Mouse (Mus musculus) limb, embryonic 12.5 days (tissue): ENCODE measurements around the gene Trim9. TPM values are rescaled to one million over a fixed set of nuclear protein-coding genes. Genes with fewer than 3 reads are reported as not detected.
A peak's percentile ranks its signal among the peaks of the same experiment; 100 is the strongest.

Experiments used
- ATAC-seq: fragments of 200-750 bp; cut with Nextera tagmentation; 2 replicates; pipeline ENCODE4 v1.8.0; 2017; ENCODE audit warnings: low read depth, moderate TSS enrichment; ENCODE audit not compliant: insufficient number of reproducible peaks, insufficient read depth, low FRiP score, low TSS enrichment
- H3K27ac ChIP-seq: fragments of 300-500 bp; sonication (generic); 2 replicates; pipeline ENCODE4 v1.5.1; 2016; ENCODE audit warnings: mild to moderate bottlenecking, moderate library complexity
- H3K27me3 ChIP-seq: fragments of 300-500 bp; sonication (generic); 2 replicates; pipeline ENCODE4 v1.6.1; 2016; ENCODE audit warnings: mild to moderate bottlenecking, moderate library complexity
- H3K36me3 ChIP-seq: fragments of 300-500 bp; sonication (generic); 2 replicates; pipeline ENCODE4 v1.6.1; 2016; ENCODE audit warnings: mild to moderate bottlenecking, moderate library complexity
- H3K4me1 ChIP-seq: fragments of 300-500 bp; sonication (generic); replicated peaks from 2 replicates; pipeline ENCODE4 v1.6.1; 2016
- H3K4me2 ChIP-seq: fragments of 300-500 bp; sonication (generic); 2 replicates; pipeline ENCODE4 v1.6.1; 2016; ENCODE audit warnings: mild to moderate bottlenecking, moderate library complexity
- H3K4me3 ChIP-seq: fragments of 300-500 bp; sonication (generic); replicated peaks from 2 replicates; pipeline ENCODE4 v1.5.1; 2016; ENCODE audit warnings: mild to moderate bottlenecking
- H3K9ac ChIP-seq: fragments of 300-500 bp; sonication (generic); replicated peaks from 2 replicates; pipeline ENCODE4 v1.6.1; 2016; ENCODE audit warnings: mild to moderate bottlenecking, moderate library complexity
- H3K9me3 ChIP-seq: fragments of 300-500 bp; sonication (generic); 2 replicates; pipeline ENCODE4 v1.6.1; 2016; ENCODE audit warnings: mild to moderate bottlenecking, moderate library complexity
- WGBS: fragments of 180-500 bp; shearing (Covaris S2); methylation state at CpG from one replicate; pipeline ENCODE4 v1.1.7; 2016; 5-methylcytosine and 5-hydroxymethylcytosine counted together
- polyA plus RNA-seq: library from polyadenylated mRNA; unstranded; fragments of >200 nt; fragmentation: Nextera tagmentation; extraction: Ambion mirVana; gene quantifications from 2 replicates; pipeline ENCODE4 v1.2.1, GENCODE M21; 2016

Gene Trim9
- polyA plus RNA-seq, 1 experiment from 2014 or later = 0.90 TPM

DNA sequence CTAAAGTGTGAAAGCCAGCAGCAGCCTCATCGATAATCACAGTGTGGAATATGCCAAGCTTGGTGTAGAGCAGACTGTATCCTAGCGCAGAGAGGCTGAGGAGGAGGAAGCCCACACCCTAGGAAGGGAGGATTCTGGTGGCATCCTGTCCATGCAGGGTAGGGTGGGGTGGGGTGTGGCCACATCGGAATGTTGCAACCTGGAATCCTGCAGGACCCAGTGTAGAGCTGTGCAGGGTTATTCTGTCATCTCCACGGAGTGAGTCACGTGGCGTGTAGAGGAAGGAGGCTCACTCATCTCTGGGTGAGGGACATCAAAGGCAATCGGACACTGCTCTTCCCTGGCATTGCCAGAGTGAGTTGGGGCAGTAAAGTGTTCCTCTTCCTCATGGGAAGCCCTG, 62.4 kb downstream of the Trim9 start:
- Histone ChIP-seq H3K9ac (no peak overlapping the region), H3K4me3 (no peak overlapping the region), H3K4me1 (no peaks in the 10 kb centered on the region), H3K27ac (no peak overlapping the region), H3K4me2 (no peak overlapping the region), H3K27me3 (no peaks in the 10 kb centered on the region; the same call in 1 of the 2 replicates), H3K9me3 (no peaks in the 10 kb centered on the region), H3K36me3 (no peaks in the 10 kb centered on the region)
- no peak for ATAC-seq
- WGBS = 85% methylated on average over 7 of the region's 7 CpGs

DNA sequence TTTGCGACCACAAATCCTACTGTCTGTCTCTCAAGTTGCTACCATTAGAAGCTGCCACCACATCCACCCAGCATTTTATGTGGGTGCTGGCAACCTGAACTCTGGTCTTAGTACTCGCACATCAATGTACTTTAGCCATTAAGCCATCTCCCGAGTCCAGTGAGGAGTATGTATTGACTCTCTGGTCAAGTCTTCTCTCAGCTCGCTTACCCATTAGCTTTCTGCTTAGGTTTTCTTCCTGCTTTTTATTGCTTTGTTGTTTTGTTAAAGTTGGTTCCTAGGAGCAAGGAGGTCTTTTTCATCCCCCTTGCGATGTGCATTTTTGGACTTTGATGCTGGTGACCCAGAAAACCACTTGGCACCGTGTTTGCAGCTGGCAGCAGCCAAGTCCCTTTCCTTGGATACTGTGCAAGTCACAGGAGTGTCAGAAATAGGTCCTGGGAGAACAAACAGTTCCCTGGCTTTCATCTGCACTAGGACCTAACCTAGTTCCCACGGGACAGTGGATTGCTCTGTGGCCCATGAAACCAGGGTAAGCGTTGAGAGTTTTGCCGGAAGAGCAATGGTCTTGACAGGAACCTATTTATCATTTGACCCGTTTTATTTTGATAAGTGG, 64.2 kb downstream of the Trim9 start:
- Histone ChIP-seq H3K27ac (no peak overlapping the region), H3K36me3 (no peaks in the 10 kb centered on the region), H3K4me1 (no peaks in the 10 kb centered on the region), H3K4me3 (no peak overlapping the region), H3K9me3 (no peaks in the 10 kb centered on the region), H3K9ac (no peak overlapping the region), H3K27me3 (no peaks in the 10 kb centered on the region; the same call in 1 of the 2 replicates), H3K4me2 (no peak overlapping the region)
- WGBS = 83% methylated on average over 10 of the region's 10 CpGs
- ATAC-seq = no peak

DNA sequence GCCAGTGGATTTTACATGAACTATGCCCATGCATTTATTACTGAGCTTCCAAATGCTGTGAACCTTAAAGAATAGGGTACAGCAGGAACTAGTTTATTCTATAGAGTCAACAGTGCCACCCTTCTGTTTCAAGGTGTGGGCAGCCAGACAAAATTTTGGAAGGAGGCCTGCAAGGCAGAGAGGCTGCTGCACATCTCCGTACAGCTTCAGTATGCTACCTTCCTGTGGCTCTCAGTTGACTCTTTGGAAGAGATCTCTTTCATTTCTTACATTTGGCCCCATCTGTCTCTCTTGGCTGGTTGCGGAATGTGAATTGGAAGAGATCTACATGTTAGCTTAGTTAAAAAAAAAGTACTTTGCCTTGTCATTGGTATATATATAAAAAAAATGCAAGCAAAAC, 66.5 kb downstream of the Trim9 start:
- Histone ChIP-seq H3K4me2 (no peak overlapping the region), H3K4me1 (peaks cover 5% of the 10 kb centered on the region; the same call in 1 of the 2 replicates), H3K9me3 (no peaks in the 10 kb centered on the region), H3K4me3 (no peak overlapping the region), H3K27me3 (peaks cover 4% of the 10 kb centered on the region), H3K9ac (no peak overlapping the region), H3K27ac (no peak overlapping the region), H3K36me3 (no peaks in the 10 kb centered on the region)
- WGBS = 93% methylated on average over 2 of the region's 2 CpGs
- ATAC-seq = no peak

DNA sequence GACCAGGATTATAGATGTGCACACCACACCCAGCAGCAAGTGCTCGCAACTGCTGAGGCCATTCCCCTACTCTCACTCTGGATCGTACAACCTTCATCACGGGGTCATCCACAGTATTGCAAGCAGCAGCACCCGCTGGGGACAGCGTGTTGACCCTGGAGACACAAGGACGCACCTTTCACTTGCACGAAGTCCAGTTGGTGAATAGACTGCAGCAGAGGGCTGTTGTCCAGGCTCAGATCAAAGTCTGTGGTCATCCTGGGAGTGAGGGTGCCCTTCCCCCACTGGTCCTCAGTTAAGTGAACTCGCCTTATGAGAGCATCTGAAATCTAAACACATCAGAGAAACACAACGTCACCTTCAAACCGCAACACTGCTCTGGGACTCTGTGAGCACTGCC, 67.0 kb downstream of the Trim9 start:
- Histone ChIP-seq H3K4me1 (peaks cover 5% of the 10 kb centered on the region; the same call in 1 of the 2 replicates), H3K27ac (no peak overlapping the region), H3K27me3 (peaks cover 4% of the 10 kb centered on the region), H3K4me3 (no peak overlapping the region), H3K9me3 (no peaks in the 10 kb centered on the region), H3K9ac (no peak overlapping the region), H3K4me2 (no peak overlapping the region), H3K36me3 (no peaks in the 10 kb centered on the region)
- 82% methylated on average over 10 of the region's 10 CpGs for WGBS
- ATAC-seq = no peak

DNA sequence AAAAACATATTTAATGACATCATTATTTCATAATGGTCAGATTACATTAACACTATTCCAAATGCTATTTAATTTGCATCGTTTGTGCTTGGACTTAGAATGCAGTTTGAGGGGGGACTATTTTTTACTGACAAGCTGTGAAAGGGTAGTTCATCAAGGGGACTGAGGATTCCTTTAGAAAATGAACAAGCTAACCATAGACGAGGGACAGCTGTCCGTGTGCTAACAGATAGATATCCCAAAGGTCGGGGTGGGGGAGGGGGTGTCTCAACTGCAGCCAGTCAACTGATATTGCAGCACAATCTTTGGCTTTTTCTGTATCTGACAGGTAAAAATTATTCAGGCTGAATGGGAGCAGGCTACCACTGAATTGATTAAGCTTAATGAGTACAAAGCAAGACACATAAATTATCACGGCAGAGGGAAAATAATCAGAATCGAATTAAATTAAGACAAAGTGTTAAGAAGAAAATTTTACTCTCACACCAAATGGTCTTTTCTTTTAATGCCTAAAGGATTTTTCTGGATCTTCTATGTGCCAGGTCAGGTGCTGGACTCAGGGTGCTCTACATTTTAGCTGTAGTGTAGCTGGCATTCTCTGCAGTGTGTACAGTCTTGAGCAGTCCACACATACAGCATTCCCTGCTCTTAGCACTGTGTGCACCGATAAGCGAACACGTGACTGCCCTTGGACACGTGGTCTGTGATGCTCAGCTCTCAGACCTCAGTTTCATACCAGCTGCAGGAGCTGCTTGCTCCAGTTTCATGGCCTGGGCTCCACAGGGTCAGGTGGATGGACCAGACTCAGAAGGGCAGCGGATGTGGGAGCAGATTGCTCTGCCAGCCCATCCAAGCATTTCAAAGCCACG, 70.1 kb downstream of the Trim9 start:
- peaks cover 11% of the 10 kb centered on the region for H3K27me3 ChIP-seq
- no peak overlapping the region for H3K27ac ChIP-seq
- no peak overlapping the region for H3K4me2 ChIP-seq
- WGBS = 72% methylated on average over 12 of the region's 12 CpGs
- H3K4me3 ChIP-seq = no peak overlapping the region
- peaks cover 10% of the 10 kb centered on the region; the same call in 1 of the 2 replicates for H3K4me1 ChIP-seq
- H3K36me3 ChIP-seq = no peaks in the 10 kb centered on the region
- no peak overlapping the region for H3K9ac ChIP-seq
- no peak for ATAC-seq
- no peaks in the 10 kb centered on the region for H3K9me3 ChIP-seq

GRCm38 (mm10) chr12:70269724-70270123, 77.7 kb downstream of the Trim9 start:
- Histone ChIP-seq H3K9me3 (no peaks in the 10 kb centered on the region), H3K4me2 (no peak overlapping the region), H3K9ac (no peak overlapping the region), H3K4me3 (no peak overlapping the region), H3K36me3 (no peaks in the 10 kb centered on the region), H3K27ac (no peak overlapping the region), H3K27me3 (peaks cover 32% of the 10 kb centered on the region), H3K4me1 (no peaks in the 10 kb centered on the region; the same call in 1 of the 2 replicates)
- peak; percentile 20; the same call in 1 of the 2 replicates for ATAC-seq
- 57% methylated on average over 6 of the region's 6 CpGs for WGBS

DNA sequence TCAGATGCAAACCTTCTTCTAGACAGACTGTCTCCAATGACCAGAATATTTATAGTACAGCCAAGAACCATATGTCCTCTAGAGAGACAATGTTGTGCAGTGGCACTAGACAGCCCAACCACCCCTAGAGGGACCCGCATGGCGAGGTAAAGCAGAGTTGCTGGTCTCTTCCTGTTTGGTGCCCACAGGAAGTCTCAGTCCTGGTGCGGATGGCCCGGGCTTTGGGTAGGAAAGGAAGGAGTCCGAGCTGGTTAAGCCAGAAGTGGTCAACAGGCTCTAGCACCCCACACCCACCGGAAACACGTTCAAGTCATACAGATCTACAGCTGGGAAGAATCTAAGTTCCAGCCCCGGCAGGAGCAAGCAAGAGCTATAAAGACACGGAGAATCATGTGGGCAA, 80.1 kb downstream of the Trim9 start:
- 93% methylated on average over 9 of the region's 9 CpGs for WGBS
- peaks cover 31% of the 10 kb centered on the region for H3K27me3 ChIP-seq
- no peak for ATAC-seq
- no peaks in the 10 kb centered on the region for H3K36me3 ChIP-seq
- no peak overlapping the region for H3K4me3 ChIP-seq
- no peak overlapping the region for H3K4me2 ChIP-seq
- no peak overlapping the region for H3K9ac ChIP-seq
- H3K4me1 ChIP-seq = peaks cover 3% of the 10 kb centered on the region; the same call in 1 of the 2 replicates
- H3K27ac ChIP-seq = no peak overlapping the region
- H3K9me3 ChIP-seq = no peaks in the 10 kb centered on the region

- no peak for ATAC-seq
- no peak overlapping the region for H3K27ac ChIP-seq
- H3K9ac ChIP-seq = no peak overlapping the region
- peaks cover 25% of the 10 kb centered on the region for H3K27me3 ChIP-seq
- no peak overlapping the region for H3K4me2 ChIP-seq
- no peaks in the 10 kb centered on the region for H3K36me3 ChIP-seq
- no peak overlapping the region for H3K4me3 ChIP-seq
- WGBS = 34% methylated on average over 8 of the region's 8 CpGs
- peaks cover 3% of the 10 kb centered on the region; the same call in 1 of the 2 replicates for H3K4me1 ChIP-seq
- no peaks in the 10 kb centered on the region for H3K9me3 ChIP-seq
These were observed 80.9 kb downstream of the Trim9 start for GRCm38 (mm10) chr12:70266494-70266931.

GRCm38 (mm10) chr12:70263721-70264120, 83.7 kb downstream of the Trim9 start:
- Histone ChIP-seq H3K36me3 (no peaks in the 10 kb centered on the region), H3K9me3 (no peaks in the 10 kb centered on the region), H3K27me3 (peaks cover 16% of the 10 kb centered on the region), H3K4me3 (no peak overlapping the region), H3K9ac (no peak overlapping the region), H3K4me1 (peaks cover 3% of the 10 kb centered on the region; the same call in 1 of the 2 replicates), H3K4me2 (no peak overlapping the region), H3K27ac (no peak overlapping the region)
- ATAC-seq = no peak
- WGBS = 38% methylated on average over 7 of the region's 7 CpGs

- Histone ChIP-seq H3K4me2 (no peak overlapping the region), H3K36me3 (no peaks in the 10 kb centered on the region), H3K9me3 (no peaks in the 10 kb centered on the region), H3K27me3 (peaks cover 16% of the 10 kb centered on the region), H3K4me1 (peaks cover 3% of the 10 kb centered on the region; the same call in 1 of the 2 replicates), H3K27ac (no peak overlapping the region), H3K4me3 (no peak overlapping the region), H3K9ac (no peak overlapping the region)
- no peak for ATAC-seq
- WGBS = 88% methylated on average over 17 of the region's 17 CpGs
These were observed 85.0 kb downstream of the Trim9 start for GRCm38 (mm10) chr12:70262271-70262953.
